Mouse (Mus musculus) adrenal gland, postnatal 10 days (tissue): ENCODE results near the gene En2. TPM values are rescaled to one million over a fixed set of nuclear protein-coding genes. Genes with fewer than 3 reads are reported as not detected.

Experiments used
- DNase-seq: peaks from one replicate; pipeline ENCODE4 v3.0.0; 2021; ENCODE audit warnings: mixed read lengths
- total RNA-seq, 2 experiments: library from RNA; stranded (reverse); gene quantifications; 2 replicates each; pipeline ENCODE4 v1.2.3; 2021

The En2 gene
- total RNA-seq, 2 experiments from 2014 or later, result not detected

- no peak for DNase-seq
Observed at GRCm38 (mm10) chr5:28159891-28160470, 5.5 kb upstream of the En2 start.

GRCm38 (mm10) chr5:28161383-28161937 is 4.0 kb upstream of the En2 start:
- DNase-seq, result no peak

GRCm38 (mm10) chr5:28161938-28162402 is 3.5 kb upstream of the En2 start:
- DNase-seq, result no peak

- DNase-seq, result no peak
Observed at GRCm38 (mm10) chr5:28163926-28164325, 1.6 kb upstream of the En2 start.

- DNase-seq, result peak; percentile 56
Observed at GRCm38 (mm10) chr5:28166256-28167231, 1.1 kb downstream of the En2 start.

GRCm38 (mm10) chr5:28167611-28168252 is 2.2 kb downstream of the En2 start:
- no peak for DNase-seq

- DNase-seq, result peak; percentile 7
Observed at GRCm38 (mm10) chr5:28168253-28169165, 3.0 kb downstream of the En2 start.

- no peak for DNase-seq
Observed at GRCm38 (mm10) chr5:28169166-28169801, 3.8 kb downstream of the En2 start.

- DNase-seq, result no peak
Observed at GRCm38 (mm10) chr5:28170081-28170480, 4.6 kb downstream of the En2 start.

- DNase-seq, result no peak
Observed at GRCm38 (mm10) chr5:28170892-28171291, 5.4 kb downstream of the En2 start.

- no peak for DNase-seq
Observed at GRCm38 (mm10) chr5:28171667-28172066, 6.2 kb downstream of the En2 start.

GRCm38 (mm10) chr5:28172261-28172920 is 6.9 kb downstream of the En2 start:
- no peak for DNase-seq

GRCm38 (mm10) chr5:28172921-28173670 is 7.6 kb downstream of the En2 start:
- DNase-seq, result no peak

GRCm38 (mm10) chr5:28173674-28174073 is 8.2 kb downstream of the En2 start:
- no peak for DNase-seq

- no peak for DNase-seq
Observed at GRCm38 (mm10) chr5:28174086-28174485, 8.6 kb downstream of the En2 start.

GRCm38 (mm10) chr5:28174876-28175569 is 9.5 kb downstream of the En2 start:
- no peak for DNase-seq

GRCm38 (mm10) chr5:28175570-28175919 is 10.1 kb downstream of the En2 start:
- no peak for DNase-seq

GRCm38 (mm10) chr5:28176023-28176422 is 10.5 kb downstream of the En2 start:
- no peak for DNase-seq

GRCm38 (mm10) chr5:28176585-28176984 is 11.1 kb downstream of the En2 start:
- no peak for DNase-seq
